Mouse (Mus musculus): ENCODE results near the gene Parp1.

Gene Parp1

GRCm38 (mm10) chr1:180639416-180640401 lies 71.0 kb downstream of the Parp1 start:
- DNase-seq, result peak; percentile 29

GRCm38 (mm10) chr1:180640605-180641125 lies 71.9 kb downstream of the Parp1 start:
- peak; percentile 24 for DNase-seq

- DNase-seq, result peak; percentile 83
Measured at GRCm38 (mm10) chr1:180641137-180641517, 72.4 kb downstream of the Parp1 start, which contains the start of gene Lin9. Gene Lin9, plus strand, starts transcription at chr1:180641150.

GRCm38 (mm10) chr1:180641518-180642227 lies 72.9 kb downstream of the Parp1 start:
- DNase-seq, result peak; percentile 6

- DNase-seq, result no peak
Measured at GRCm38 (mm10) chr1:180642228-180642564, 73.5 kb downstream of the Parp1 start.
